Mouse (Mus musculus): ENCODE results near the gene Pphln1. TPM values are rescaled to one million over a fixed set of nuclear protein-coding genes. Genes with fewer than 3 reads are reported as not detected.
A peak's percentile ranks its signal among the peaks of the same experiment; 100 is the strongest.

Gene Pphln1
- polyA plus RNA-seq, 1 experiment from 2014 or later = 67.6 TPM

GRCm38 (mm10) chr15:93525305-93525917 lies 127.3 kb downstream of the Pphln1 start:
- Histone ChIP-seq H3K4me2 (no peak overlapping the region), H3K9me3 (no peaks in the 10 kb centered on the region)
- 91% methylated on average over 5 of the region's 5 CpGs for WGBS

GRCm38 (mm10) chr15:93529831-93530702 lies 131.9 kb downstream of the Pphln1 start:
- Histone ChIP-seq H3K27me3 (no peaks in the 10 kb centered on the region), H3K36me3 (no peaks in the 10 kb centered on the region), H3K4me2 (no peak overlapping the region), H3K9ac (no peak overlapping the region), H3K27ac (no peak overlapping the region), H3K4me1 (peaks cover 33% of the 10 kb centered on the region), H3K4me3 (no peak overlapping the region), H3K9me3 (no peaks in the 10 kb centered on the region)
- WGBS = 53% methylated on average over 12 of the region's 12 CpGs
- ATAC-seq (ENCODE audit: insufficient number of reproducible peaks, insufficient read depth, low FRiP score, low TSS enrichment, low read depth) = no peak

More at GRCm38 (mm10) chr15:93525305-93525917, 127.3 kb downstream of the Pphln1 start:
- Histone ChIP-seq H3K36me3 (no peaks in the 10 kb centered on the region), H3K4me3 (no peak overlapping the region), H3K27ac (no peak overlapping the region), H3K4me1 (peaks cover 32% of the 10 kb centered on the region), H3K27me3 (no peaks in the 10 kb centered on the region), H3K9ac (no peak overlapping the region)
- no peak for ATAC-seq (ENCODE audit: insufficient number of reproducible peaks, insufficient read depth, low FRiP score, low TSS enrichment, low read depth)

- H3K4me2 ChIP-seq = no peak overlapping the region
- H3K9me3 ChIP-seq = no peaks in the 10 kb centered on the region
- ATAC-seq (ENCODE audit: insufficient number of reproducible peaks, insufficient read depth, low FRiP score, low TSS enrichment, low read depth) = no peak
- no peaks in the 10 kb centered on the region for H3K27me3 ChIP-seq
- no peak overlapping the region for H3K9ac ChIP-seq
- no peak overlapping the region for H3K27ac ChIP-seq
- no peak overlapping the region for H3K4me3 ChIP-seq
- WGBS = 61% methylated on average over 3 of the region's 3 CpGs
- peaks cover 33% of the 10 kb centered on the region for H3K4me1 ChIP-seq
- H3K36me3 ChIP-seq = no peaks in the 10 kb centered on the region
Measured at GRCm38 (mm10) chr15:93530703-93531032, 132.5 kb downstream of the Pphln1 start.

GRCm38 (mm10) chr15:93536191-93536590 lies 138.0 kb downstream of the Pphln1 start:
- Histone ChIP-seq H3K27ac (no peak overlapping the region), H3K9me3 (no peaks in the 10 kb centered on the region), H3K36me3 (0 out of 2 replicates have a peak, but pooled peaks cover 2% of the 10 kb centered on the region), H3K4me1 (peaks cover 48% of the 10 kb centered on the region), H3K27me3 (no peaks in the 10 kb centered on the region), H3K9ac (no peak overlapping the region), H3K4me3 (no peak overlapping the region), H3K4me2 (no peak overlapping the region)
- ATAC-seq (ENCODE audit: insufficient number of reproducible peaks, insufficient read depth, low FRiP score, low TSS enrichment, low read depth) = no peak
- WGBS = 39% methylated on average over 4 of the region's 4 CpGs

GRCm38 (mm10) chr15:93537745-93538144 lies 139.6 kb downstream of the Pphln1 start:
- Histone ChIP-seq H3K4me3 (no peak overlapping the region), H3K4me1 (peaks cover 44% of the 10 kb centered on the region), H3K27me3 (no peaks in the 10 kb centered on the region), H3K9ac (no peak overlapping the region), H3K27ac (no peak overlapping the region), H3K9me3 (no peaks in the 10 kb centered on the region), H3K4me2 (no peak overlapping the region), H3K36me3 (0 out of 2 replicates have a peak, but pooled peaks cover 9% of the 10 kb centered on the region)
- 77% methylated on average over 7 of the region's 7 CpGs for WGBS
- ATAC-seq (ENCODE audit: insufficient number of reproducible peaks, insufficient read depth, low FRiP score, low TSS enrichment, low read depth) = no peak

- no peak overlapping the region for H3K27ac ChIP-seq
- H3K9ac ChIP-seq = 0 out of 2 replicates have a peak overlapping the region, but pooled peaks have one; percentile 3
- H3K4me2 ChIP-seq = no peak overlapping the region
- H3K9me3 ChIP-seq = no peaks in the 10 kb centered on the region
- WGBS = 86% methylated on average over 21 of the region's 21 CpGs
- no peak overlapping the region for H3K4me3 ChIP-seq
- peaks cover 36% of the 10 kb centered on the region for H3K4me1 ChIP-seq
- ATAC-seq (ENCODE audit: insufficient number of reproducible peaks, insufficient read depth, low FRiP score, low TSS enrichment, low read depth) = no peak
- H3K36me3 ChIP-seq = peaks cover 11% of the 10 kb centered on the region; the same call in 1 of the 2 replicates
- H3K27me3 ChIP-seq = no peaks in the 10 kb centered on the region
Measured at GRCm38 (mm10) chr15:93538551-93539205, 140.5 kb downstream of the Pphln1 start.

- Histone ChIP-seq H3K9me3 (no peaks in the 10 kb centered on the region), H3K4me2 (no peak overlapping the region), H3K36me3 (peaks cover 13% of the 10 kb centered on the region; the same call in 1 of the 2 replicates), H3K27ac (no peak overlapping the region), H3K27me3 (no peaks in the 10 kb centered on the region), H3K9ac (no peak overlapping the region), H3K4me3 (no peak overlapping the region), H3K4me1 (peaks cover 30% of the 10 kb centered on the region)
- 85% methylated on average over 3 of the region's 3 CpGs for WGBS
- ATAC-seq (ENCODE audit: insufficient number of reproducible peaks, insufficient read depth, low FRiP score, low TSS enrichment, low read depth) = no peak
Measured at GRCm38 (mm10) chr15:93539415-93539814, 141.3 kb downstream of the Pphln1 start.

Other genes starting within 250 kb of the Pphln1 start
- 16.7 and 19.1 TPM in 2 replicates for gene Gxylt1, start 123.2 kb upstream of the Pphln1 start, polyA plus RNA-seq (2015; fragmentation: Nextera tagmentation; extraction: Ambion mirVana)
- 47.1 and 58.6 TPM in 2 replicates for gene Yaf2, start 61.4 kb upstream of the Pphln1 start, polyA plus RNA-seq (2015; fragmentation: Nextera tagmentation; extraction: Ambion mirVana)
- 154 and 160 TPM in 2 replicates for gene Zcrb1, start within 50 bp of the Pphln1 start, polyA plus RNA-seq (2015; fragmentation: Nextera tagmentation; extraction: Ambion mirVana)
- 46.5 and 58.2 TPM in 2 replicates for gene Prickle1, start 197.5 kb downstream of the Pphln1 start, polyA plus RNA-seq (2015; fragmentation: Nextera tagmentation; extraction: Ambion mirVana)

All from embryonic facial prominence, embryonic 13.5 days (tissue).